Mouse (Mus musculus): ENCODE data around the gene Swsap1. TPM values are rescaled to one million over a fixed set of nuclear protein-coding genes. Genes with fewer than 3 reads are reported as not detected.
A peak's percentile ranks its signal among the peaks of the same experiment; 100 is the strongest.

Gene Swsap1
- polyA plus RNA-seq, 1 experiment from 2014 or later, result 2.6 TPM

- H3K27me3 ChIP-seq (ENCODE audit: insufficient read depth, low read length), result 0 out of 2 replicates have a peak, but pooled peaks cover 2% of the 10 kb centered on the region
- no peaks in the 10 kb centered on the region for H3K9me3 ChIP-seq (ENCODE audit: low read length)
- DNase-seq (no peak), ATAC-seq (no peak)
- H3K36me3 ChIP-seq (replicated peaks; ENCODE audit: insufficient read depth, low read length), result no peaks in the 10 kb centered on the region
- H3K4me1 ChIP-seq (ENCODE audit: insufficient read depth), result peaks cover 7% of the 10 kb centered on the region; the same call in 1 of the 2 replicates
- H3K9ac ChIP-seq (replicated peaks), result no peak overlapping the region
- TF ChIP-seq EP300 (IDR thresholded peaks at IDR 0.05; ENCODE audit: low read depth), result no peak
- TF ChIP-seq CTCF (IDR thresholded peaks at IDR 0.05; ENCODE audit: low read depth), result no peak
- 62% methylated on average over 6 of the region's 6 CpGs for WGBS (ENCODE audit: insufficient replicate concordance)
- H3K4me3 ChIP-seq (ENCODE audit: low read depth, low read length), result no peak overlapping the region
- no peak overlapping the region for H3K27ac ChIP-seq (ENCODE audit: low read depth)
- H3K4me2 ChIP-seq (ENCODE audit: low read depth, low read length), result no peak overlapping the region
Measured at GRCm38 (mm10) chr9:21948790-21949189, 6.8 kb upstream of the Swsap1 start.

GRCm38 (mm10) chr9:21950322-21950721 lies 5.2 kb upstream of the Swsap1 start:
- H3K9me3 ChIP-seq (ENCODE audit: low read length), result no peaks in the 10 kb centered on the region
- TF ChIP-seq CTCF (IDR thresholded peaks at IDR 0.05; ENCODE audit: low read depth) (0 out of 2 replicates have a peak, but pooled peaks have one; percentile 2), EP300 (IDR thresholded peaks at IDR 0.05; ENCODE audit: low read depth) (no peak)
- H3K36me3 ChIP-seq (replicated peaks; ENCODE audit: insufficient read depth, low read length), result no peaks in the 10 kb centered on the region
- no peak overlapping the region for H3K9ac ChIP-seq (replicated peaks)
- H3K27ac ChIP-seq (ENCODE audit: low read depth), result no peak overlapping the region
- 14% methylated on average over 11 of the region's 11 CpGs for WGBS (ENCODE audit: insufficient replicate concordance)
- peaks cover 6% of the 10 kb centered on the region; the same call in 1 of the 2 replicates for H3K4me1 ChIP-seq (ENCODE audit: insufficient read depth)
- no peak for ATAC-seq
- H3K27me3 ChIP-seq (ENCODE audit: insufficient read depth, low read length), result 0 out of 2 replicates have a peak, but pooled peaks cover 2% of the 10 kb centered on the region
- no peak overlapping the region for H3K4me2 ChIP-seq (ENCODE audit: low read depth, low read length)
- H3K4me3 ChIP-seq (ENCODE audit: low read depth, low read length), result no peak overlapping the region
- DNase-seq, result peak; percentile 85

- H3K9me3 ChIP-seq (ENCODE audit: low read length), result no peaks in the 10 kb centered on the region
- DNase-seq (peak; percentile 33), ATAC-seq (no peak)
- no peak overlapping the region for H3K4me3 ChIP-seq (ENCODE audit: low read depth, low read length)
- 71% methylated on average over 3 of the region's 3 CpGs for WGBS (ENCODE audit: insufficient replicate concordance)
- no peak overlapping the region for H3K4me2 ChIP-seq (ENCODE audit: low read depth, low read length)
- 0 out of 2 replicates have a peak, but pooled peaks cover 2% of the 10 kb centered on the region for H3K27me3 ChIP-seq (ENCODE audit: insufficient read depth, low read length)
- TF ChIP-seq EP300 (IDR thresholded peaks at IDR 0.05; ENCODE audit: low read depth) (no peak), CTCF (IDR thresholded peaks at IDR 0.05; ENCODE audit: low read depth) (peak; percentile 72)
- H3K36me3 ChIP-seq (replicated peaks; ENCODE audit: insufficient read depth, low read length), result no peaks in the 10 kb centered on the region
- peaks cover 12% of the 10 kb centered on the region for H3K4me1 ChIP-seq (ENCODE audit: insufficient read depth)
- H3K9ac ChIP-seq (replicated peaks), result no peak overlapping the region
- no peak overlapping the region for H3K27ac ChIP-seq (ENCODE audit: low read depth)
Measured at GRCm38 (mm10) chr9:21951977-21952376, 3.6 kb upstream of the Swsap1 start.

- H3K27ac ChIP-seq (ENCODE audit: low read depth), result no peak overlapping the region
- H3K36me3 ChIP-seq (replicated peaks; ENCODE audit: insufficient read depth, low read length), result peaks cover 4% of the 10 kb centered on the region; the same call in 1 of the 2 replicates
- no peak overlapping the region for H3K9ac ChIP-seq (replicated peaks)
- no peak overlapping the region for H3K4me3 ChIP-seq (ENCODE audit: low read depth, low read length)
- H3K27me3 ChIP-seq (ENCODE audit: insufficient read depth, low read length), result 0 out of 2 replicates have a peak, but pooled peaks cover 2% of the 10 kb centered on the region
- no peak for DNase-seq
- TF ChIP-seq EP300 (IDR thresholded peaks at IDR 0.05; ENCODE audit: low read depth) (no peak), CTCF (IDR thresholded peaks at IDR 0.05; ENCODE audit: low read depth) (no peak)
- no peak overlapping the region for H3K4me2 ChIP-seq (ENCODE audit: low read depth, low read length)
- 26% methylated on average over 3 of the region's 3 CpGs for WGBS (ENCODE audit: insufficient replicate concordance)
- H3K4me1 ChIP-seq (ENCODE audit: insufficient read depth), result peaks cover 9% of the 10 kb centered on the region; the same call in 1 of the 2 replicates
- H3K9me3 ChIP-seq (ENCODE audit: low read length), result no peaks in the 10 kb centered on the region
- ATAC-seq, result no peak
Measured at GRCm38 (mm10) chr9:21953600-21953999, 2.0 kb upstream of the Swsap1 start.

GRCm38 (mm10) chr9:21954635-21955034 lies 920 bp upstream of the Swsap1 start:
- DNase-seq (no peak), ATAC-seq (no peak)
- 70% methylated on average over 3 of the region's 3 CpGs for WGBS (ENCODE audit: insufficient replicate concordance)
- Histone ChIP-seq H3K27me3 (ENCODE audit: insufficient read depth, low read length) (0 out of 2 replicates have a peak, but pooled peaks cover 2% of the 10 kb centered on the region), H3K4me2 (ENCODE audit: low read depth, low read length) (peak overlapping the region; percentile 88), H3K36me3 (replicated peaks; ENCODE audit: insufficient read depth, low read length) (peaks cover 15% of the 10 kb centered on the region), H3K9me3 (ENCODE audit: low read length) (no peaks in the 10 kb centered on the region), H3K4me1 (ENCODE audit: insufficient read depth) (peaks cover 10% of the 10 kb centered on the region), H3K27ac (ENCODE audit: low read depth) (no peak overlapping the region), H3K9ac (replicated peaks) (no peak overlapping the region), H3K4me3 (ENCODE audit: low read depth, low read length) (peak overlapping the region; percentile 67; the same call in 1 of the 2 replicates)
- TF ChIP-seq CTCF (IDR thresholded peaks at IDR 0.05; ENCODE audit: low read depth), result no peak
- TF ChIP-seq EP300 (IDR thresholded peaks at IDR 0.05; ENCODE audit: low read depth), result no peak

GRCm38 (mm10) chr9:21955225-21955569 lies 358 bp upstream of the Swsap1 start:
- peak; percentile 50 for ATAC-seq
- Histone ChIP-seq H3K4me3 (ENCODE audit: low read depth, low read length) (peak overlapping the region; percentile 67), H3K4me1 (ENCODE audit: insufficient read depth) (peaks cover 15% of the 10 kb centered on the region), H3K4me2 (ENCODE audit: low read depth, low read length) (peak overlapping the region; percentile 88), H3K27me3 (ENCODE audit: insufficient read depth, low read length) (0 out of 2 replicates have a peak, but pooled peaks cover under 1% of the 10 kb centered on the region), H3K9ac (replicated peaks) (peak overlapping the region; percentile 28; the same call in 1 of the 2 replicates), H3K36me3 (replicated peaks; ENCODE audit: insufficient read depth, low read length) (peaks cover 20% of the 10 kb centered on the region), H3K9me3 (ENCODE audit: low read length) (no peaks in the 10 kb centered on the region), H3K27ac (ENCODE audit: low read depth) (peak overlapping the region; percentile 88)
- peak; percentile 65 for TF ChIP-seq CTCF (IDR thresholded peaks at IDR 0.05; ENCODE audit: low read depth)
- no peak for TF ChIP-seq EP300 (IDR thresholded peaks at IDR 0.05; ENCODE audit: low read depth)
- DNase-seq, result no peak
- WGBS (ENCODE audit: insufficient replicate concordance), result 3% methylated on average over 18 of the region's 18 CpGs

All from liver, postnatal 0 days (tissue).